Mouse (Mus musculus) right cerebral cortex, postnatal 4 days (tissue): ENCODE measurements around the gene Pum1.

Source experiments
- DNase-seq: peaks from one replicate; pipeline ENCODE4 v3.0.0-alpha.2; 2022

Pum1 gene

DNA sequence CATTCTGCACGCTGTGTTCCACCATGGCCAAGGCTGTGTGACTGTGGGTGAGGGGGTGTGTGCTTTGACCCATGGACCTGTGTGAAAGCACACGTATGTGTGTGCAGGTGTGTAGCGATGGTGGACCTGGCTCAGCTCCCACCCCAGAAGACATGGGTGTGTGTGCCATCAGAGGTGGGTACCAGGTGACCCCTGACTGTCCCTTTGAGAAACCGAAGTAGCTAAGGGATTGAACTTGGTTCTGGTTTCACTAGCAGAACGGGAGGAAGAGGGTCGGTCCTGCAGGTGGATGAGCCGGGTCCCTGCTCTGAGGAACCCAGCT lies 130.0 kb downstream of the Pum1 start:
- no peak for DNase-seq

DNA sequence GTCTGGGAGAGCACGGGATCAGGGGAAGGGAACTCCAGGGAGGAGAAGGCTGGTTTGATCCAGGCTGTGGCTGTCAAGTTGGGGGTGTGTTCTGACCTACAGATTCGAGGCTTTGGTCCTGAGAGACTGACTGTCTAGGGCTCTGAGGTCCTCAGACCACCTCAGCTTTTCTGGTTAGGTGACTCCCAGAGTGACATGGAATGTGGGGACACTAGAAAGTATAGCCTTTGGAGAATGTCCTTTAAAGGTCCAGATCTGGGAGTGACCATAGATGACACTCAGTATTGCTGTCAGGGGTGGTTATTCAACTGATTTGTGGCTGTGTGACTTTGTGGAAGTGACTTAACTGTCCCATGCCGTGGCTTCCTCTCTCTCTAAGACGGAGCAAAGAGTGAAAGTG lies 131.7 kb downstream of the Pum1 start:
- DNase-seq, result no peak

DNA sequence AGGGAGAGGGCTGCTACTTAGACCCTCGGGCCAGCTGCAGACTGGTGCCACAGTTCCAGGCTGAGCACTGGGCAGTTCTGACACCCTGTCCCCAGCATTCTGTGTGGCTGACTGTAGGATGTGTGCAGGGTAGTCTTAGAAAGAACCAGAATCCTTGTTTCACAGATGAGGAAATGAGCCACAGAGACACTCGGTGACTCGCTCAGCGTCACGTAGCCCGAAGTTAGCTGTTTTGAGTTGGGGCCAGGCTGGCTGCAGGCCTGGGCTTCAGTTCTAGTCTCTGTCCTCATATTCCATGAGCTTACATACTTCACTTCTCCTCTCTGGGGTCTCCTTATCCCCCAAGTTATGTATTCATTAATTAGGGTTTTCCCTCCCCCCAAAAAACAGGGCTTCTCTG lies 132.8 kb downstream of the Pum1 start:
- DNase-seq, result no peak

DNA sequence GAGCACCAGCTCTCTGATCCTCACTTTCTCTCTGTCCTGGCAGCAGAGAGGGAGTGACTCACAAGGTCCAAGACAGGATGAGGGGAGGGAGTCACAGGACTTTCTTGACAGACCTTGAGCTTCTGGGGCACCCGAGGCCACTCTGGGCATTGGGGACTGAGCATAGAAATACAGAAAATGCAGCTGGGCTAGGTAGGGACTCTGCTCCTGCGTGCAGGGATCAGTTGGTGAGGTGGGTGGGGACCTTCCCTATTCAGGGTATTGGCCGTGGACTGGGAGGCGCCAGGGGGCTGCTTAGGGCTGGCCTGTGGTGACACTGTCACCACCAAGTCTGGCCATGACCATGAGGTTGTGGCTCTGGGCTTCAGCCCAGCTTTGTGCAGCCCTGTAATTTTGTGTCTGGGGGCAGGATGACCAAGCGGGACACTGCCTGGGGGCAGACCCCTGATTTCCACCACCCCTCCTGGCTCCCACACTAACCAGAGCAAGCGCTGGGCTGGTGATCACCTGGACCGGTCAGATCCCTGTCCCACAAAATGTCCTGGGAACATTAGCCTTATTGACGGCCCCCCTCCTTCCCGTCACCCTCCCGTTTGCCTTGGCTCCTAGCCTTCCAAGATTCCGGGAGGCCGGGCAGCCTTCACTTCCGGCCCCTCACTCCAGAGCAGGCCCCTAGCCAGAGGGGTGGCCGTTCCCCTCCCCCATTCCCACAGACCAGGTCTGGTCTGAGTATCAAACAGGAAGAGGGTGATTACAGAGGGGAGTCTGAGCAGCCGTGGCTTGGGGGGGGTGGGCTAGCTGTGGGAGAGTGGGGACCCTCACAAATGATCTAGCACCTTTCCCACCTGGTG lies 134.3 kb downstream of the Pum1 start:
- no peak for DNase-seq

DNA sequence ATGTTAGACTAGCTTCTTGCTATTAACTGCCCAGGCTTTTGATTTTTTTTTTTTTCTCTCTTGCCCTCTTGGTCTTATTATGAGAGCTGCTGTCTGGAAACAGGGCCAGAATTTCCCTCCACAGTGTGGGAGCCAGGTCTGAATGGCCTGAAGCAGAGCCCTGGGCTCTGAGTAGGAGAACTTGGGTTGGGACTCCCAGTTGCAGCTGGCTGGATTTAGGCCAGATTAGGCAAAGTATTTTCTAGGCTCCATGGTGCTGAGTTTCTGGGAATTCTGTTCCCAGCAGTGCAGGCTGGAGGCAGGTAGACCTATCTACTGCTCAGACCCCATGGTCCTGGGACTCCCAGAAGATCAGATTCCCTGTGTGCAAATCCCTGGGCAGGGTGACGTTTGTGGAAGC lies 135.3 kb downstream of the Pum1 start:
- no peak for DNase-seq

DNA sequence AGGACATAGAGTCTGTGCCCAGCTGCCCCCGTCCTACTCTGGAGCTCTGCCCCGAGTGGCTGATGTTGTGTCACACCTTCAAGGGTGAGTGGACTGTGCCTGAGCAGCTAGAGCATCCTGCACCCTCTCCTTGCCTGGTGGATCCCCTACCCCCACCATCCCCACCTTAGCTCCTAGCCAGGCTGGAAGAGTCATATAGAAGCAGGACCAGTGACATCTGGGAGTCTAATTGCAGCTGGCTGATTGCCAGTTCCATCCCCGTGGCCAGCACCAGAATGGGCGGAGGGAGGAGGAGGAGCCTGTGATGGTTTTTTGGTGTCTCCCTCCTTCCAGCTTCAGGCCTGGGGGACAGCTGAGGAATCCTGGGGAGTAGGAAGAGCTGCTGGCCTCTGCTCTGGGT lies 136.0 kb downstream of the Pum1 start:
- DNase-seq, result no peak

DNA sequence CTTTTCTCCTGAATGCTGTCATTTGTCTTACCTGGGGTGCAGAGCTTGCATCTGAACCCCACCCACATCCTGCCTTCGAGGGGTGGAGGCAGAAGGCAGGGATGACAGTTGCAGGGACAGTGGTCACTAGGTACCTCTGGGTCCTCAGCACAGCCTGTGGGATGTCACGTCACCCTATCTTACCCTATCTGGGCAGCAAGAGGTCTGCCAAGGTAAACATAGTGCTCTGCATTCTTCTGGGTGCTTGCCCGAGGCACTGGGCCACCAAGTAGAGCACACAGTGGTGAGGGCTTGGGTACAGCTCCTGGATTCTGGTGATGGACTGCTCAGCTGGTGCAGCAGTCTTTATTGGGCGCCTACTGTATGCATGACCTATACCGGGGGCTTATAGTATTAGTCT lies 136.5 kb downstream of the Pum1 start:
- DNase-seq, result no peak

DNA sequence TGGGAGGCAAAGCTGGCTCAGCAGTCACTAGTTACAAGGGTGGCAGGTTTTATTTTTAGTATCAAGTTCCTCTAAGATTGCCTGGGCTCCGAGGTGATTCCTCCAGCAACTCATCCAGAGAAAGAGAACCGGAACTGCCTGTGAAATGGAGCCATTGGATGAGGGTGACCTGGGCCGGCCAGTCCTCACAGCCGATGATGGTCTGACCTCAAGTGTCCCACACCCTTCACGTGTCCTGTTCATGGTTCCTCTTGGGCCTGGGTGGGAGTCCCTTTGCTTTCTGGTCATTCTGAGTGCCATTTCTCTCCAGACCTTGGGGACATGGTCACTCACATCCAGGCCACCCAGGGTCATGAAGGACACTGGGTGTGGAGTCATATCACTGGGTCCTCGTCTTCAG lies 137.0 kb downstream of the Pum1 start:
- no peak for DNase-seq

DNA sequence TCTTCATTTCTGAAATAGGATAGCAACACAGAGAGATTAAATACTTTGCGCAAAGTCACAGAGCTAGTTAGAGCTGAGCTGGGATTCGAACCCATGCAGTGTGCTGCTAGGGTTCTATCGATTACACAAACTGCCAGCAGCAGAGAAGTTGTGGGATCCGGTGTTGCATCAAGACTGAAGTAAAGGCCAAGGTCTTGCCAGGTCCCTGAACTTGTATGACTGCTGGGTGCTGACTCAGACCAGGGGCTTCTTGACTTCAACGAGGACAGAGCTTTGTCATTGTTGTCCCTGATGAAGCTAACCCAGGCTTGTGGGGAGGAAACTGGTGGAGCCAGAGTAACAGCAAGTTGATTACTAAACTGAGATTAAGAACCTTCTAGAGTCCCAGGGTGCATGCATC lies 138.1 kb downstream of the Pum1 start:
- no peak for DNase-seq

DNA sequence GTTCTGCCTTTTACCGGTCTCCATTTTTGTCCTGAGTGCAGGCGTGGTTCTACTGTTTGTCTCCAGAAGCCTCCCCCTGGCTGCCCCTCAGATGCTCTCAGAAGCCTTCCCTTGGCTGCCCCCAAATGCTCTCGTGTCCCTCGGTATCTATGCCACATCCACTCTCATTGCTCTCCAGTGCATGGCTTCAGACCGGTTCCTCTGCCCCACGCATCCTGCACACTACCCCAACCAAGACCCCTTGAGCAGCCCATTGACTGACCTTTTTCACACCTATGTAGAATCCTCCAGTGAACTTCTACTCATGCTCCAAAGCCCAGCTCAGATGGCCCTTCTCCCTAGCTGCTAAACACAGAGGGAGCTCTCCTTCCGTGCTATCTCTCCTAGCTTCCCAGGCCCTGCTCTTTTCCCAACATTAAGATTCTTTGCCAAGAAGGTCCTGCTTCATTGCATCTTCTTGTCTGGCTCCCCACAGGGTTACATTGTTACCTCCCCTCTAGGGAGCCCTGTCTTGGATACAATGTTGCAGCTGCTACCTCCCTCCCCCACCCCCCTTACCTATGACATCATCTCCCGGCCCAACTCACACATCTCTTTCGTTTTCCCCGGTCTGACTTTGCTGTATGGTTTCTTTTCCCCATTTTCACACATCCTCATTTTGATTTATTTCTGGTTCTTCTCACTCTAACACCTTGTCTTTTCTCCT lies 138.7 kb downstream of the Pum1 start:
- no peak for DNase-seq

DNA sequence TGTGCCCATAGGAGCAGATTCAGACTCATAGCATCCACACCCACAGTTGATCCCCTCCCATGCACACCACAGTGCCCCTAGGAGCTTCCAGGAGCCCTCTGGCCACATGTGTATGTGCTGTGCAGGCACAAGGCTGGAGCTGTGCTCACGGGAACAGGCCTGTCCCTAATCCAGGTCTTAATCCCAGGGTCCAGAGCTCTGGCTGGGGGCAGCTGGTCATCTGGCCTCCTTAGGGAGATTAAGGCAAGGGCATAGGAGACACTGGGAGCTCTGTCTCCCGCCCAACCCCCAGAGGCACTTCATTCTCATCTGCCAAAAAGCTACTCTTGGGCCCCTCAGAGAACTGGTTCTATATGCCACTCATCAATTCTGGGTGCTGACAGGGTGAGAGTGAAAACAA lies 140.5 kb downstream of the Pum1 start:
- DNase-seq, result no peak

DNA sequence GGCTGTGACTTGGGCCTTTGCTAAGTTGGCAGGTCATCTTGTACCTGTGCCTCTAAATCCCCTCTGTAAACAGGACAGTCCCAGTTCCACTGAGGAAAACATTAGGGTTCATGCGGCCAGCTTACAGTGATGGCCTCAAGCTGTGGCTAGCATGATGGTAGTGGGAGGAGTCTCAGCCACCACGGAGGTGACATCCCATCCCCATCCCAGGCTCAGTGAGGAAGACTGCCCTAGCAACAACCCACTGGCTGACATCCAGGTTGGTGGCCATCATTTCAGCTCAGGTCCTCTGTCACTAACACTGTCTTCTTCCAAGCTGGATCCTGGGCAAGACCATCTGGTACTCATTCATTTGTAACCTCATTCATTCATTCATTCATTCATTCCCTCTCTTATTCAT lies 141.2 kb downstream of the Pum1 start:
- DNase-seq, result no peak

DNA sequence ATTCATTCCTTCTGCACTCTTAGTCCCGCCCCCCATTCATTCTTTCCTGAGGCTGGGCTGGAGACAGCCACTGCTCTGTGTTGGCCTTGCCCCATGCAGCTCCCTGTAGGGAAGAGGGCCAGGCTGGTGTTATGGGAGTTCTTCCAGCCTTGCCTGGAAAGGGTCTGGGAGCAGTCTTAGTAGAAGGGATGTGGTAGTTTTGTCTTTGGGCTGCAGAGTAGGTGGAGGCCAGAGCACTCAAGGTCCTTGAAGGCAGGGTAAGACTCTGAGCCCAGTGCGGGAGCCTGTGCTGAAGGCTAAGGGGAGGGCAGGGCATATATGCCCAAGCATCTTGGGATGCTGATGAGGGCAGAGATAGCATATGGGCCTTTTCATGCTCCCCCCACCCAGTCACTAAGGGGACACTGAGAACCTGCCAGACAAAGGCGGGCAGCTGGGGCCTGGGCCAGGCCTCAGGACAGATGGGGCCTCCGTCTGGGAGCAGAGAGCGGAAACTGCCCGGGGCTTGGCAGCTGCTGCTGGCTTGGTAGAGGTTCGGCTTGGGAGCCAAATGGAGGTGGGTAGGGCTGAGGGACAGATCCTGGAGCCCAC lies 141.7 kb downstream of the Pum1 start:
- DNase-seq, result peak; percentile 62

DNA sequence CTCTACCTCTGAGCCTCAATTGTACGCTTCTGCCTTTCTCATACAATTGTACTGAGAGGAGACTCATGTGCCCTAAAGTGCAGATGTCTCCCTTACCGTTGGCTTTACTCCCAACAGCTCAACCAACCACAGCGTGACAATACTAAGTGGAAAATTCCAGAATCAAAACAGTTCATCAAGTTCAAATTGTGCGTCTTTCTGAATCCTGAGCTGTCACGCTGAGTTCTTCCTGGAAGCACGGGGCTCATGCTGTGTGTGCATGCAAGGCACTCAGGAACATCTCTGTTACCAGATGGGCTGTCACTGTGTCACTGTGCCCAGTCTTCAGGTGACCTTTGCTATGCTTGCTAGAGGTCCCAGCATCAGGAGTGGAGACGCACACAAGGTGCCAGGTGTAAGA lies 142.6 kb downstream of the Pum1 start:
- no peak for DNase-seq

DNA sequence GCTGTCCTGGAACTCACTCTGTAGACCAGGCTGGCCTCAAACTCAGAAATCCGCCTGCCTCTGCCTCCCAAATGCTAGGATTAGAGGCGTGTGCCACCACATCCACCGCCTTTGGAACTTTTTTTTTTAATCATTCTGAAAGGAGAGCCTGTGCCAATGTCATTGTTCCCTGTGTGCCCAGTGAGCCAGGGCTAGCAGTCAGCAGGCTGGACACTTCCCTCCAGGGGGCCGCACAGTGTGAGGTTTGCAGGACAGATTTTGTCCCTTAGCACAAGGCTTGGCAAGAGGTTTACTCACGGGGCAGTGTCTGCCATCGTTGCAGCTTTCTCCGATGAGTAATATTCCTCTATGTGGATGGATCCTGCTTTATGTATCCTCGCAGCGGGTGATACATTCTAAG lies 143.6 kb downstream of the Pum1 start:
- DNase-seq, result no peak

DNA sequence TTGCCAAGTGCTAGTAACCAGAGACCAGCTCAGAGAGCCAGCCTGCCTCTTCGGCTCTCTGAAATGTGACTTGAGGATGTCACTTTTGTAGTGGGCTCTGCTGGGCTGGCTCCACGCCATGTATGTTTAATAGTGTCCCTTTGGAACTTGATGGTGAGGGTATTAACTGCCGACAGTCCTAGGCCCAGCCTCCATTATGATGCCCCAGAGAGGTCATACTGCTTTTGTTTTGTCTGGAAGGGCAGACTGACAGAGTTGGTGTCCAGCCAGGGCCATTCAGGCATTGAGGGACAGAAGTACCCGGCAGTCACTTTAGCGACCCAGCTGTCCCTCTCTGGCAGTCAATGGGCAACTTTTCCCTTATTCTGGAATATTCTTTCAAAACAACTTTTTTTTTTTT lies 146.7 kb downstream of the Pum1 start:
- no peak for DNase-seq

DNA sequence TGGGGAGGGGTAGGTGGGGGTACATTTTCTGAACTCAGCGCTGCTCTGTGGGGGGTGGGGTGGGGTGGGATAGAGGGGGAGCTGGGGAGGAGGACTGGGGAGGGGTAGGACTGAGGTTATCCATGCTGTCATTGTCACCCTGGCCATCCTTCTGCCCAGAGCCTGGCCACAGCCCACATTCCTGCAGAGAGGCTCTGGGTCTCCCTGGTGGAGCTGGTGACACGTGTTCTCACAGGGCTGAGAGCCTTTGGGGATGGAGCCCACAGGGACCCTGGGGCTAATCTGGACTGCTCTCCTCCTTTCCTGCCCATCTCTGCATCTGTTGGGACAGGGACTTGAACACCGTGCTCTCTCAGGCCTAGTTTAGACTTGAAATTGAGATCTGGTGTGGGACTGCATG lies 147.7 kb downstream of the Pum1 start:
- no peak for DNase-seq

DNA sequence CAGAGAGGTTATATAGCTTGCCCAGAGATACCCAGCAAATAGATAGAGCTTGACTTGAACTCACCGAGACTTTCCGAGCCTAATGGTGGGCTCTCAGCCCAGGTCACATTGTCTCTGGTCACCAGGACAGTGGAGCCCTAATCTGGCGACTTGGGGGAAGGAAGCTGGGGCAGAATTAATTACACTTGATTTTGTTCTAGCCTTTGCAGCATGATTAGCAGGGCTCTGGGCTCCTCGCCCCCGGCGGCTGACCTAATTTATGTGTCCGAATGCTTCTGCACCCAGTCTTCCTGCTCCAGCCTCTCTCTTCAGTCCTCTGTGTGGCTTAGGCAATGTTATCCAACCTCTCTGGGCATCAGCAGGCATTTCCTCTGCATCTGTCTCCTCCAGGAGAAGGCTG lies 148.3 kb downstream of the Pum1 start:
- no peak for DNase-seq

DNA sequence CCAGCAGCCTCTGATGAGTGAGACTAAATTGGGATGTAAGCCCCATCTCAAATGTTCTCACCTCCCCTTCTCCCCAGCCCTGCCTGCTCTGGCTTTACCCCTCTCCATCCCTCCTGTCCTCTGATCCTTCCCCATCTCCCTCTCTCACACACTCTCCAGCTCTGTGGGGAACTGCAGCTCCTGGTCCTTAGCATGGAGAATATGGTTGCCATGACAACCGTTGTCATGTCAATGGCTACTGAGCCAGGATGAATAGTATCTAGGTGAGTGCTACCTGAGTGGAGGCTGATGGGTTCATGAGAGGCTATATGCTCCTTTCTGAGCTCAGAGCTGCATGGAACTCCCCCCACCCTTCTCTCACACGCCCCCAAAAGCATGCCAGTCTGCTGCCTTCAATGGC lies 150.8 kb downstream of the Pum1 start:
- no peak for DNase-seq

DNA sequence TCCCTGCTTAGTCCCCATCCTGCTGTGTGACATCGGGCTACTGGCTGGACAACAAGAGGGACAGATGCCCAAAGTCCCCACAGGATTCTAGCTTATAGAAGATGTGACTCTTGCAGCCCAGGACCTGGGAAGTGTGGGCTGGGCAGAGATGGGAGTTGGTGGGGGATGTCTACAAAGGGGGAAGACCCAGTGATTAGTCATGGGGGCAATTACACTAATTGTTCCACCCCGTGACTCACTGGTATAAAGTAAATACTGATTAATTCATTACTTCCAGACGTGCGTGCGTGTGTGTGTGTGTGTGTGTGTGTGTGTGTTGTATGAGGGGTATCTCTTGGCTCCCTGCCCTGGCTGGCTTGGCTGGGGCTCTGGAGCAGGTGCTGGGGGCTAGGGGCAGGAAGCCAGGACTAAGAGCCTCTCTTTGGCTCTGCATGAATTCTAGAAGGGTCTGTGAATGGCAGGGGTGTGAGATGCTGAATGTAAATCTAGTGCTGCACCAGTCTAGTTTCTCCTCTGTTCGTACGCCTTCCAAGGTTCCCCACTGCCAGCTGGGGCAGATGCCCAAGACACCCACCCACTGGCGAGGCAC lies 151.7 kb downstream of the Pum1 start:
- DNase-seq, result peak; percentile 85

DNA sequence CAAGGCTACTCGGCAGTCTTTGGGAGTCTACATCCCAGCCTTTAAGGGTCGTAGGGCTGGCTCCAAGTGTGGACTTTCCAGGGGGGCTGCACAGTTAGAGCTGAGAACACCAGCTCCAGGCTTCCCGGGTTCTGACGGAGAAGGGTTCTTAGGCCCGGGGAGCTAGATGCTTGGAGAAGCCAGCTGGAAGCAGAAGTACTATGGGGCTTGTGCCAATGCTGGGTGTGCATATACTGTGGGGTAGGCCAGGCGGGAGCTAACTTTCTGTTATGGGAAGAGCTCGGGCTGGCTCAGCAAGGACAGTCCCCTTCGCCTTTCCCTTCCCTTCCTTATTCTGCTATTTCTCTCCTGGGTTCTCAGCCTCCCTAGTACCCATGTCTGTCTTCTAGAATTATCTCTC lies 152.7 kb downstream of the Pum1 start:
- peak; percentile 41 for DNase-seq

DNA sequence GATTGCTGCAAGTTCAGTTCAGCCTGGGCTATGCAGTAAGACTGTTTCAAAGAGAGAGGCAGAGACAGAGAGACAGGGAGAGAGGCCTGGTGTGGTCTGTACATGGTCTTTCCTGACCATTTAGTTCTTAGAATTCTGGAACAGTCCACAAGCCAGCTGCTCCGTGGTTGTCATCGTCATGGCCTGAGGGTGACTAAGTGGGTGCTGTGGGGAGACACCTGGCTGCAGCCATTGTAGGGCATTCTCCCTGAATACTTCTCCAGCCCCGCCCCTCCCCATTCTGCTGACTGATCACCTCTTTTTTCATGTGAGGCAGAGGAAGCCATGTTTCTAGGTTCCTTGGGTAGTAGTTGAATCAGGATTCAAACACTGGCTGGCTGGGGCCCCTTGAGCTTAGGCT lies 156.7 kb downstream of the Pum1 start:
- no peak for DNase-seq

DNA sequence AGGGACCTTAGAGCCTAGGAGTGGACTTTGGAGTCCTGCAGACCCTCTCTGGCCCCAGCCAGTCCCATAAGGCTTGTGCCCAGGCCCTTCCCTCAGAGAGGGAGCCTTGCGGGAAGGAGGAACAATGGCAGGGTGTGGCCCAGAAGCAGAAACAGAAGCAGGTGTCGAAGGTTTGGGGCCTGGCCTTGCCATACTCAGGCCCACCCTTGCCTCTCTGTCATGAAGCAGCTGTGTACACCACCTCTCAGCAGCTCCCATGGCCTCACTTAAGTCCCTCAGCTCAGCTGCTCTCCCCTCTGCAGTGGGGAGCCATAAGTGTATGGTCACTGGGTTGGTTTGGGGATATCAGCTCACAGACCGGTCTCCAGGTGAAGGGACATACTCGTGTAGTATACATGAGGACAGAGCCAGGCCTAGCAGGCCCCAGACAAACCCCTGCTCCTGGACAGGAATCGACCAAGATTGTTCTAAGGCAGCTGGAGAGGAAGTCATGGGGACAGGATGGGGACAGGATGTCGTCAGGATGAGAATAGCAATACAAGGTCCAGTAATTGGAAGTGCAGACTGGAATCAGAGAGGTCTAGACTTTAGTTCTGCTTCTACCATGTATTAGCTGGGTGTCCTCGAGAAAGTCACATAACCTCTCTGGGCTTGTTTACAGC lies 157.6 kb downstream of the Pum1 start:
- DNase-seq, result no peak
